Mouse (Mus musculus): ENCODE data around the gene Kdelr2. TPM values are rescaled to one million over a fixed set of nuclear protein-coding genes. Genes with fewer than 3 reads are reported as not detected.
A peak's percentile ranks its signal among the peaks of the same experiment; 100 is the strongest.

The Kdelr2 gene
- polyA plus RNA-seq, 1 experiment from 2014 or later, result 169 TPM

DNA sequence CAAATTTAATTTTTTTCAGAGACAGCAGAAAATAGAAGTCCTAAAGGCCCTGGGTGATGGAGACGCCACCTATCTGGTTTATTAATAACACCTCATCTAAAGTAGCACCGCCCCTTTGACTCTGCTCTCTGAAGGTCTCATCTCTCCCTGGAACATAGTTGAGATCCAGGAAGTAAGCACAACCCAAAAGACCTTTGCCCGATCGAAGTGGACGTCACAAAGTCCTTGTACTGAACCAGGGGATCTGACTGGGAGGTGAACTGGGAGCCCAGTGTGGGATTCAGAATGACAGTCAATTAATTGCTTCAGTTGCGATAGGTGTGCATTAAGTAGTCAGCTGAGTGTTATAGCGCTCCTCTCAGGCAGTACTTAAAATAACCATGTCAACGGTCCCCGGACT, 1.6 kb downstream of the Kdelr2 start:
- Histone ChIP-seq H3K4me1 (peaks cover 23% of the 10 kb centered on the region), H3K4me3 (replicated peaks) (peak overlapping the region; percentile 84; the same call in 1 of the 2 replicates), H3K4me2 (peak overlapping the region; percentile 91; the same call in 1 of the 2 replicates), H3K36me3 (replicated peaks) (peaks cover 22% of the 10 kb centered on the region), H3K9me3 (no peaks in the 10 kb centered on the region), H3K27ac (no peak overlapping the region), H3K9ac (0 out of 2 replicates have a peak overlapping the region, but pooled peaks have one; percentile 9), H3K27me3 (no peaks in the 10 kb centered on the region)
- ATAC-seq (ENCODE audit: low FRiP score), result no peak
- WGBS, result 86% methylated on average over 9 of the region's 9 CpGs

DNA sequence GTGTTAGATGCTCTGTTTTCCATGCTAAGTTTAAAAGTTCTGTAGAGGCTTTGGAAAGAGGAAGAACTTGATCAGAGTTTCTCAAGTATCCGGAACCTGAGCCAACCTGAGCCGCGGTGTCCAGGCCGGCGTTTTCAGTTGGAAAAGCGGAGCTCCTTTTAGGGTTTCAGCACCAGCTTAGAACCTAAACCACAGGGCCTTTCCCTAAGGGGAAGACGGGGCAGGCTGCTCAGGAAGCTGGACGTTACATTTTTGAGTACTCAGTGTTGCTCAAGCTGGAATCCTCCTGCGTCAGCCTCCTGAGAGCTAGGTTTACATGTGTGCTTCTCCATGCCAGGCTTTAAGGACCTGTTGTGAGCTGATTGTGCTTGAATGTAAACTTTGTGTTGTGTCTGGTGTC, 2.9 kb downstream of the Kdelr2 start:
- H3K4me2 ChIP-seq, result no peak overlapping the region
- no peak overlapping the region for H3K27ac ChIP-seq
- 98% methylated on average over 9 of the region's 9 CpGs for WGBS
- no peaks in the 10 kb centered on the region for H3K27me3 ChIP-seq
- H3K36me3 ChIP-seq (replicated peaks), result peaks cover 22% of the 10 kb centered on the region
- no peak overlapping the region for H3K4me3 ChIP-seq (replicated peaks)
- no peak overlapping the region for H3K9ac ChIP-seq
- peaks cover 23% of the 10 kb centered on the region for H3K4me1 ChIP-seq
- ATAC-seq (ENCODE audit: low FRiP score), result no peak
- no peaks in the 10 kb centered on the region for H3K9me3 ChIP-seq

DNA sequence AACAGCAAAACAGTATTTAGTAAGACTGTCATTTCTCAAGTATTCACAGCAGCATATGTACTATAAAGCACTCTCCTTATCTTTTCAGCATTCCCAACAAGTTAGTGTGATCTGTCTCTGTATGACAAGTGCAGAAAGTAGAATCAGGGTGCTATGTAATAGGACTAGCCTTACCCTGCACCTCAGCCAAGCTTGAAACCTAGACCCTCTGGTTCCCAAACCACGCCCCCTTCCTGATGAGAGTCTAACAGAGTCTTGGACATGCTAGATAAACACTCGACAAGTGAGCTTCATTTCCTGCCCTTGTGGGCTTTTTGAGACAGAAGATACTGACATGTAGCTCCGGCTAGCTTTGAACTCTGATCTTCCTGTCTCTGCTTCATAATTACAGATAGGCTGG, 5.6 kb downstream of the Kdelr2 start:
- Histone ChIP-seq H3K4me2 (no peak overlapping the region), H3K27me3 (no peaks in the 10 kb centered on the region), H3K9me3 (no peaks in the 10 kb centered on the region), H3K27ac (no peak overlapping the region), H3K36me3 (replicated peaks) (peaks cover 39% of the 10 kb centered on the region), H3K4me3 (replicated peaks) (no peak overlapping the region), H3K9ac (no peak overlapping the region), H3K4me1 (peaks cover 16% of the 10 kb centered on the region)
- 84% methylated on average over 3 of the region's 3 CpGs for WGBS
- ATAC-seq (ENCODE audit: low FRiP score), result no peak

DNA sequence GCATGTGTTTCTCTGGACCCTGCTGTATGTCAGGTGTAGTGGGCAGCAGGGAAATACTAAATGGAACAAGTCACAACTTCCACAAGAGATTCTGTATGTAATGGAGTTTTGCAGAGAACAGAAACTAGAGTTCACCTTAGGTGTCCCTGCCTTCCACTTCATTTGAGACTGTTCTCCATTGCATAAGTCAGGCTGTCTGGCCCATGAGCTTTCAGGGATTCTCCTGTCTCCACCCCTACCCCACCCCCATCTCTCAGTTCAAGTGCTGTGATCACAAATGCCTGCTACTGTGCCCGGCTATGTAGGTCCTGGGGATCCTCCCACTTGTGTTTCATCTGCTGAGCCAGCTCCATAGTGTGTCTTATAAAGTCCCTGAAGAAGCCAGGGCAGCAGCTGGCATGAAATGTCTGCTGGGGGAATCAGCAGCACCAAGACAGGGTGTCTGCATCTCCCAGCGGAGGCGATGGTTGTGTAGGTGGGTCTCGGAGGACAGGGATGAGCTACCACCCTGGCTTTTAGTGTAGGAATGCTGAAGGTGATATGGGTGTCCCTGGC, 7.3 kb downstream of the Kdelr2 start:
- Histone ChIP-seq H3K4me3 (replicated peaks) (no peak overlapping the region), H3K36me3 (replicated peaks) (peaks cover 47% of the 10 kb centered on the region), H3K27ac (no peak overlapping the region), H3K27me3 (no peaks in the 10 kb centered on the region), H3K4me2 (no peak overlapping the region), H3K9me3 (no peaks in the 10 kb centered on the region), H3K9ac (no peak overlapping the region), H3K4me1 (0 out of 2 replicates have a peak, but pooled peaks cover under 1% of the 10 kb centered on the region)
- WGBS, result 90% methylated on average over 4 of the region's 4 CpGs
- no peak for ATAC-seq (ENCODE audit: low FRiP score)

DNA sequence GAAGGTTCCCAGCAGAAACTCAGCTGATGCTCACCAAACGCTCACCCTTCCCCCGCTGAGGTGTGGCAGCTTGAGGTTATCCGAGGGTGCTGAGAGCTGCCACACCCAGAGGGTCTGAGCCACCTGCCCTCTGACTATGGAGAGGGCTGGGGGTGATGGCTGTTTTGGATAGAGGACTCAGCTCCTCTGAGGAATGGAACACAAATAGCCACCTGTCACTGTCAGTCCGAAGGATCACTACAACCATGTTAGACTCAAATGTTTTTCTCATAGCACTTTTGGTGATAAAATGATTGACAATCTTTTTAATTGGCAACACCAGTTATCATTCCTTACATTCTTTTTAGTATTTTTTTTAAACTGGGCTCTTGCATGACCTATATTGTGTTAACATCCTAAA, 17.8 kb downstream of the Kdelr2 start:
- Histone ChIP-seq H3K4me3 (replicated peaks) (no peak overlapping the region), H3K36me3 (replicated peaks) (peaks cover 50% of the 10 kb centered on the region), H3K9me3 (0 out of 2 replicates have a peak, but pooled peaks cover 4% of the 10 kb centered on the region), H3K9ac (no peak overlapping the region), H3K4me1 (no peaks in the 10 kb centered on the region), H3K27me3 (no peaks in the 10 kb centered on the region), H3K4me2 (no peak overlapping the region), H3K27ac (no peak overlapping the region)
- no peak for ATAC-seq (ENCODE audit: low FRiP score)
- 86% methylated on average over 4 of the region's 4 CpGs for WGBS

DNA sequence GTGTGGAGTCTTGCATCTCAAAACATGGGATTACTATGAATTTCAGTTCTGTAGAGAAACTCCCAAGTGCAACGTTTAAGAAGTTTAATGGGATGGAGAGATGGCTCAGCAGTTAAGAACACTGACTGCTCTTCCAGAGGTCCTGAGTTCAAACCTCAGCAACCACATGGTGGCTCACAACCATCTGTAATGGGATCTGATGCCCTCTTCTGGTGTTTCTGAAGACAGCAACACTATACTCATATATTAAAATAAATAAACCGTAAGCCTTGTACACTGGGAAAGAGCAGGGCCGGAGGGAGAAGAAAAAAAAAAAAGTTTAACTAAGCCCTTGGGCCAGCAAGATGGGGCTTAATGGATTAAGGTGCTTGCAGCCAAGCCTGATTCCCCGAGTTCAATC, 19.4 kb downstream of the Kdelr2 start:
- H3K9me3 ChIP-seq, result no peaks in the 10 kb centered on the region
- no peak overlapping the region for H3K9ac ChIP-seq
- H3K4me3 ChIP-seq (replicated peaks), result no peak overlapping the region
- no peaks in the 10 kb centered on the region for H3K27me3 ChIP-seq
- no peak overlapping the region for H3K27ac ChIP-seq
- H3K4me1 ChIP-seq, result no peaks in the 10 kb centered on the region
- H3K36me3 ChIP-seq (replicated peaks), result peaks cover 35% of the 10 kb centered on the region
- H3K4me2 ChIP-seq, result no peak overlapping the region
- 85% methylated on average over 4 of the region's 4 CpGs for WGBS
- no peak for ATAC-seq (ENCODE audit: low FRiP score)

DNA sequence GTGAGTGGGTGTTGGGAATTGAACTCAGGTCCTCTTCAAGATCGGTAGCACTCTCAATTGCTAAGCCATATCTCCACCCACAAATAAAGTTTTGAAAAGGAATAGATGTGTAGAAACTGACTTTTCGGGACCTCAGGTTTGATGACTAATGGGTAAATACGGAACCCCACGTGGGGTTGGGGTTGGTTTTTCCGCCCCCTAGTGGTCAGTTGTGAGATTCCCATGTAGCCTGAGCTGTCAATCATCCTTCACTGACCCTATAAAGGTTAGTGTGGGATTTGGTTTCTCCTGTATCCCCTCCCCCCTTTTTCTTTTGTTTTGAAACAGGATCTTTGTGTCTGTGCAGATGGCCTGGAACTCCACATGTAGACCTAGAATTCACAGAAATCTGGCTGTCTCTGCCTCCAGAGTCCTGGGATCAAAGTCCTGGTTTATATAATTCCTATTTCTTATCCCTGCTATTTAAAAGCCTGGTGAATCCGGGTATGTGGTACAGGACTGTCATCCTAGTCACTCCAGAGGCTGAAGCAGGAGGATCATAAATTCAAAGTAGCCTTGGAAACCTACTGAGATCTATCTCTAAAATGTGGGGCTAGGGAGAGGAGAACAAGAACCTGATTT, 20.4 kb downstream of the Kdelr2 start:
- H3K27ac ChIP-seq, result no peak overlapping the region
- no peak for ATAC-seq (ENCODE audit: low FRiP score)

DNA sequence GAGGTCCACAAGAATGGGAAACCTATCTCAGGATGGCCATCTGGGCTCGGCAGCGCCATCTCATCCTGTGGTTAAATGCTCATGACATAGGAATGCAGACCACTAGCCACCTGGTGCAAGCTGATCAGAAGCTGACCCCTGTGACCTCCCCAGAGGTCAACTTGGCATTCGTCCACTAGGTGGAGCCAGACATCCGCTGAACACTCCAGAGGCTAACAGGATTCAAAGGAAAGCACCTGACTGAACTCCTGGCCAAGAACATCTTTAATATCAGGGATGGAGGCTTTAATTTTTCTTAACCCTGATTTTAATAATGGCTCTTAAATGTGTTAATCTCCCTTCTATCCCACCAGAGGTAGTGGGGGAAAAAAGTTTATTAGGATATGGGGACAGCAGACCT, 30.8 kb downstream of the Kdelr2 start:
- Histone ChIP-seq H3K4me3 (replicated peaks) (no peak overlapping the region), H3K9me3 (no peaks in the 10 kb centered on the region), H3K4me1 (no peaks in the 10 kb centered on the region), H3K36me3 (replicated peaks) (no peaks in the 10 kb centered on the region), H3K4me2 (no peak overlapping the region), H3K27me3 (no peaks in the 10 kb centered on the region), H3K27ac (no peak overlapping the region), H3K9ac (no peak overlapping the region)
- ATAC-seq (ENCODE audit: low FRiP score), result no peak
- 14% methylated on average over 4 of the region's 4 CpGs for WGBS

More for the DNA sequence above, 20.4 kb downstream of the Kdelr2 start:
- Histone ChIP-seq H3K36me3 (replicated peaks) (peaks cover 25% of the 10 kb centered on the region), H3K27me3 (no peaks in the 10 kb centered on the region), H3K4me3 (replicated peaks) (no peak overlapping the region), H3K9me3 (no peaks in the 10 kb centered on the region), H3K4me2 (no peak overlapping the region), H3K4me1 (no peaks in the 10 kb centered on the region), H3K9ac (no peak overlapping the region)
- 34% methylated on average over 6 of the region's 6 CpGs for WGBS

DNA sequence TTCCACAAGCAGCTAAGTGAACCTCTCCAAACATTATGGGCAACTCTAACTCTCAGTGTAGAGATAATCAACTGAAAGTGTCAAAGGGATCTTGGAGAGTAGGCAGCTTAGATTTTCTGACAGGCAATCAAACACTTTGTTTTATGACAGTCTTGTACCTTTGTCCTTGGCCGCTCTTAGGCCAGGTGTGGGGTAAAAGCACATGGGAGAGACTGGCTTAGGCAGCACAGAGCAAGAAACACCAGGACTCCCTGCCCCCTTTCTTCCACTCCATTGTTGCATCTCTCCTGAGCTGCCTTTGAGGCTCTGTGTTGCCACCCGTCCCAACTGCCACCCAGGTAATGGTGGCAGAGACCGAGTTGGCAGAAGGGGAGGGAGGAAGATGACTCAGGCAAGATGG, 37.7 kb downstream of the Kdelr2 start:
- no peaks in the 10 kb centered on the region for H3K27me3 ChIP-seq
- H3K4me3 ChIP-seq (replicated peaks), result no peak overlapping the region
- 73% methylated on average over 3 of the region's 3 CpGs for WGBS
- ATAC-seq (ENCODE audit: low FRiP score), result no peak
- no peaks in the 10 kb centered on the region for H3K36me3 ChIP-seq (replicated peaks)
- no peak overlapping the region for H3K27ac ChIP-seq
- no peak overlapping the region for H3K9ac ChIP-seq
- H3K4me2 ChIP-seq, result no peak overlapping the region
- no peaks in the 10 kb centered on the region for H3K9me3 ChIP-seq
- no peaks in the 10 kb centered on the region for H3K4me1 ChIP-seq

DNA sequence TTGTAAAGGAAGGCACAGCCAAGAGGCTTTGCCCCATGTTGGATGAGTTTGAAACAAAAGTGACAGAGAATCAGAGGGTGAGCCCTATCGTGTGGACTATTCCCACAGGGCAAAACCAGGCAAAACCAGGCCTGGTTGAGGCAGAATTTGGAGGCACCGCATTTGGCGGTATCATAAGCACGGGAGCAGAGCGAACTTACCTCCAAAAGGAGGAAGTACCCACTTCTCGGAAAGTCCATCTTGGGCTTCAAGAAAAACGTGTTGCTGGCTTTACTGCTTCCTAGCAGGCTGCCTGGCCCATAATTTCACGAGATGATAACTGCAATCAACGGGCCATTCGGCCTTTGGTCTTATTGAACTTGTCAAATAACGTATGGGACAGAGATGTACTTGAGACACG, 38.1 kb downstream of the Kdelr2 start:
- H3K27ac ChIP-seq, result no peak overlapping the region
- no peak overlapping the region for H3K9ac ChIP-seq
- H3K27me3 ChIP-seq, result no peaks in the 10 kb centered on the region
- no peak for ATAC-seq (ENCODE audit: low FRiP score)
- no peaks in the 10 kb centered on the region for H3K36me3 ChIP-seq (replicated peaks)
- H3K9me3 ChIP-seq, result no peaks in the 10 kb centered on the region
- H3K4me2 ChIP-seq, result no peak overlapping the region
- H3K4me1 ChIP-seq, result no peaks in the 10 kb centered on the region
- WGBS, result 84% methylated on average over 12 of the region's 12 CpGs
- H3K4me3 ChIP-seq (replicated peaks), result no peak overlapping the region

DNA sequence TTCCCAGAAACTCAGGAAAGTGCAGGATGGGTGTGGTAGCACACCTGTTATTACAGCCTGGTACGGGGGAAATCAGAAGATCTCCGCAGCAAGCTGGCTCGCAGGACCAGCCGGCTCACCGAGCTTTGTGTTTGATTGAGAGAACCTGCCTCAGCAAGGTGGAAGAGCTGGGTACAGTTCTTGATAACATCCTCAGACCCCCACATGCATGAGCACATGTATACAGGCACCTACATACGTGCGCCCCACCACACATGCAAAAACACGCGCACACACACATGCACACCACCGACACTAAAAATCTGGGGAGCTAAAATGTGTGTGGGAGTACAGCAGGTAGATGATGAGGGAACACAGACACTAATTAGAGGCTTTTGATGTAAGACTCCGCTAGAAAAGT, 60.0 kb downstream of the Kdelr2 start:
- H3K36me3 ChIP-seq (replicated peaks), result peaks cover 16% of the 10 kb centered on the region
- WGBS, result 79% methylated on average over 11 of the region's 11 CpGs
- H3K9me3 ChIP-seq, result no peaks in the 10 kb centered on the region
- peak overlapping the region; percentile 85 for H3K4me2 ChIP-seq
- no peaks in the 10 kb centered on the region for H3K27me3 ChIP-seq
- no peak for ATAC-seq (ENCODE audit: low FRiP score)
- peak overlapping the region; percentile 76 for H3K9ac ChIP-seq
- peak overlapping the region; percentile 75 for H3K4me3 ChIP-seq (replicated peaks)
- peaks cover 19% of the 10 kb centered on the region for H3K4me1 ChIP-seq
- H3K27ac ChIP-seq, result no peak overlapping the region

DNA sequence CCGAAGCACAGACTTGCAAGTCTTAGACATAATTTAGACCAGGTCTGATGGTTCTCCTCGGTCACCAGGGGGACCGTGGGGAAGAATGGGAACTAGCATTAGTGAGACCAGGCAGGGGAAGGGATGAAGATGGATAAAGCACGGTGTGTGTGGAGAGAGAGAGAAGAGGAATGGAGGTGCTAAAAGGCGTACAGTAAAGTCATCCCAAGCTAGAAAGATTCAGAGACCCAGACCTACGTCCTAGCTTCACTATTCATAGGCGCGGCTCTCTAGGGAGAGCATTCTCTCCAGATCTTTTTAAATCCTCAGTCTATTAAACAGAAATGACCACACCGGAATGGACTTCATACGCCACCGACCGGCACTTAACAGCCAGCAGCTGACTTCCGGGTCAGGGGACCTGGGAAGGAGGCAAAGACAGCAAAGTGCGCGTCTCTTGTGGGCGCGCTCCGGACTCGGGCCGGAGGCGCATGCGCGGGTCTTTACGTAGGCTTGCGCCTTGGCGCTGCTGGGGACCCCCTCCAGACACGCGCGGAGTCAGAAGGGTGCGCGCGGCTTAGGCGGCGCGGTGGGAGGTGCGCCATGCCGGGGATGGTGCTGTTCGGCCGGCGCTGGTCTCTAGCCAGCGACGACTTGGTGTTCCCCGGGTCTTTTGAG, 60.6 kb downstream of the Kdelr2 start, which contains the start of gene Daglb:
Gene Daglb (plus strand): TSS at position 485 of the 657 bp plus-strand sequence.
- peak within 1 kb of the TSS; percentile 76 for H3K9ac ChIP-seq
- no peaks in the 10 kb centered on the region for H3K27me3 ChIP-seq
- peaks cover 19% of the 10 kb centered on the region for H3K4me1 ChIP-seq
- 2% methylated on average over 43 of the region's 43 CpGs for WGBS
- H3K4me2 ChIP-seq, result peak within 1 kb of the TSS; percentile 85
- H3K36me3 ChIP-seq (replicated peaks), result peaks cover 19% of the 10 kb centered on the region
- peak; percentile 96 for ATAC-seq (ENCODE audit: low FRiP score)
- no peaks in the 10 kb centered on the region for H3K9me3 ChIP-seq
- H3K27ac ChIP-seq, result peak within 1 kb of the TSS; percentile 6; the same call in 1 of the 2 replicates
- peak within 1 kb of the TSS; percentile 75 for H3K4me3 ChIP-seq (replicated peaks)
